Mouse (Mus musculus): ENCODE data around the gene Ppdpf. TPM values are rescaled to one million over a fixed set of nuclear protein-coding genes. Genes with fewer than 3 reads are reported as not detected.
A peak's percentile ranks its signal among the peaks of the same experiment; 100 is the strongest.

Ppdpf gene
- polyA plus RNA-seq, 1 experiment, result 205 TPM

DNA sequence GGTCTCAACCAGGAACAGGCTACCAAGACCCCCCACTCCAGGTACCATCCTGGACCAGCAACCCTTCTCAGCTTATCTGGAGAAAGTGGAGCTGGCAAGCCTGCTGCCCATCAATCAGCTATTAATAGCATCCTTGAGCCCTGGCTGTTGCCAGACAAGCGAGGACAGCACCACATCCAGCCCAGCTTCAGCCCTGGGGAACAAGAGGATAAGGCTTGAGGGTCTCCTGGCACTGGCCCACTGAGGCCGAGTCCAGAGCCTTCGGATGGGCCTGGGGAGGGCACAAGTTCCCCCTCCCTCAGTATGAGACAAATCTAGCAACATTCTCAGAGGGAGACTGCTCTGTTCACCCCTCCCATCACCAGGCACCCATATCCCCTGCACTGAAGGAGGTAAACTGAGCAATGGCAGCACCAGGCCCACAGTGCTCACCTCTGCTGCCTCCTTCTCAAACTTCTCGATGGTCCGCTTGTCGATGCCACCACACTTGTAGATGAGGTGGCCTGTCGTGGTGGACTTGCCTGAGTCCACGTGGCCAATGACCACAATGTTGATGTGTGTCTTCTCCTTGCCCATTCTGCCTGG, 32.1 kb upstream of the Ppdpf start:
- Histone ChIP-seq H3K4me3 (ENCODE audit: insufficient read depth, low read depth, low read length) (no peak overlapping the region), H3K4me1 (ENCODE audit: control insufficient read depth, insufficient read depth, insufficient read length, low read length) (no peaks in the 10 kb centered on the region), H3K27ac (replicated peaks; ENCODE audit: low read depth, low read length) (no peak overlapping the region)

DNA sequence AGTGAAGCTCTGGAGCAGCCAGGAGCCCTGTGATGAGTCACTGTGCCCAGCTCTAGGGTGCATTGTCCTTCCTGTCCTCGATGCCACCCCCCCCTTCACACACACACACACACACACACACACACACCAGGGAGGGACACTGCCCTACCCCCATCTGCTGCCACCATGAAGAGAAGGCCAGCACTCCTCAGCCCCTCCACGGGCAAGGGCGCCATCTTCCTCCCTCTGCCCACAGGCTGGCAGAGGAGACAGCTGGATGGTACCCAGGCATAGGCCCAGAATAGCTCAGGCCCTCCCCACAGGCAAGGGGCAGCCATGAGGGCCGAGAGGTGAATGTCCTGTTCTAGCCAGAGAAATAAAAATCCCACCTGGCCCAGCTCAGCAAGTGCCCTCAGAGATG, 31.2 kb upstream of the Ppdpf start:
- Histone ChIP-seq H3K27ac (replicated peaks; ENCODE audit: low read depth, low read length) (no peak overlapping the region), H3K4me3 (ENCODE audit: insufficient read depth, low read depth, low read length) (no peak overlapping the region), H3K4me1 (ENCODE audit: control insufficient read depth, insufficient read depth, insufficient read length, low read length) (no peaks in the 10 kb centered on the region)

DNA sequence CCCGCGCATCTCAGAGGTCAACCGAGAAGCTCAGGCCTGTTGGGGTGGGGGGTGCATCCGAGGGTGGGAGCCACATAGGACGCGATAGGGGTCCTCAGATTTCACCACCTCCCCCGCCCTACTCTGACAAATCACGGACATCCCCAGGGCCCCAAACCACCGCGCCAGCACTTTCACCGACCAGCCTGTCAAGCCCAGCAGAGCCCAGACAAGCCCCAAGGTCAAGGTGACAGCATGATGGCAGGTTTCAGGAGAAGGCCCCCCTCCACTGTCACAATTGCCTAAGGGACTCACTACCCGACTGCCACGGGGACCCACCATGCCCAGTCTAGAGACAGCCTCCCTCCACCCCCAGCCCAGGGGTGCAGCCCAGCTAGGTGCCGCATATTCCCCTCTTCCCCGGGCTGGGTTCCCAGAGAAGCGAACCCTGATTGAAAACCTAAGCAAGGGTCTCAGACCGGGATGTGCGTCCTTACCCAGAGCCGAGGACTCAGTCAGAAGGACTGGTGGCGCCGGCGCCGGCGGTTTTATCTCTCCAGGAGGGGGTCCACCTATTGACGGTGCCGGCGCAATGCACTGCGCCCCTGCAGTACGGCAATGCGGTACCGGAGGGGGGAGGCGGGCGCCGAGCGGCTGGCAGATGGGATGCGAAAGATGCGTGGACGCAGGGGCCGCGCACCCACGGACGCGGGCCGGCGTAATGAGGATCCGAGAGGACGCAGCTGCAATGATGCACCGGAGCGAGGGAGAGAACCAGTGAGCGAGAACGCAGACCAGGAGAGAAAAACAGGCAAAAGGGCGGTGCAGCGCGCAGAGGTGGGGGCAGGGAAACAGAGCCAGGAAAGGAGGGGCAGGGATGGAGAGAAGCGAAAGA, 30.6 kb upstream of the Ppdpf start, which contains the start of gene Eef1a2:
Eef1a2 (minus strand) TSS at position 767 of the 874 bp plus-strand sequence.
- H3K4me1 ChIP-seq (ENCODE audit: control insufficient read depth, insufficient read depth, insufficient read length, low read length), result no peaks in the 10 kb centered on the region

DNA sequence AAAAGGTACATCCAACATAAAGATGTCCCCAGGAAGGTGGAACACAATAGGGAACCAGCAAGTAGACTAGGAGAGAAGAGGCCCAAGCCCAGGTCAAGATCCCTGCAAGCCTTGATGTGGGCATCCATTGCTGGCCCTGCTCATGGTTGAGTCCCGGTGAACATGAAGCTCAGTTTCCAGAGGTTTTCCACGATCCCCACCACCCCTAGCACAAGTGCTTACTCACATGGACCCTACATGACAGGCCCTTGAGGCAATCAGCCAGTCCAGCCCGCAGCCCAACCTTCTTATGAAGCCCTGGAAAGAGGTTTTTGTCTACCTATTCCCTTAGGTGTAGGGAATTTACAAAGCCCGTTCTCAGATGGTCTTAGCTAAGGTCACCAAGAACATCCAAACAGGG, 29.9 kb upstream of the Ppdpf start:
- H3K27ac ChIP-seq (replicated peaks; ENCODE audit: low read depth, low read length), result no peak overlapping the region
- H3K4me3 ChIP-seq (ENCODE audit: insufficient read depth, low read depth, low read length), result no peak overlapping the region

More for the DNA sequence above, 30.6 kb upstream of the Ppdpf start, which contains the start of gene Eef1a2:
- Histone ChIP-seq H3K4me3 (ENCODE audit: insufficient read depth, low read depth, low read length) (peak within 1 kb of the TSS; percentile 29; the same call in 1 of the 2 replicates), H3K27ac (replicated peaks; ENCODE audit: low read depth, low read length) (no peak within 1 kb of the TSS)

DNA sequence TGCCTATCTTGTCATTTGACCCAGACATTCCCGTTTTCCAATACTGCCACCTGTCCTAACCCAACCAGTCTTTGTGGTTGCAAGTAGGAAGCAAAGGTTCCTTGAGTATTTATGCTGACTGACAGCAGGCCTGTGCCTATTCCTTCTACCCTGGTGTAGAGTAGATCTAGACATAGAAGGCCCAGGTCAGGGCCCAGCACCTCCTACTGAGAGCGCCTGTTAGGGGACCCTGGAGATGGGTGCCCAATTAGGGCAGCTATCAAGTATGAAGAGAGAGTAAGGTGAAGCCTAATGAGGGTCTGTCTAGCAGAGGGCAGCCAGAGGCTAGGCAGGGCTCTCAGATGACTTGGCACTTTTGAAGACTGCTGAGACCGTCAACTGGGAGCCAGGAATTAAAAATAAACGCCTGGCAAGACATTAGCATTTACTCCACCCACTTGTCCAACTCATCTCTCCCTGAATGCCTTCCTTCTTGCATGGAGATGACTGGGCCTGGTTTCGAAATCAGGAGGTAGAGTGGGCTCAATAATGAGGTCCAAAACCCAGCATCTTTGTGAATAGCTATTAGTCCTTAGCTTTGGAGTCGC, 29.2 kb upstream of the Ppdpf start:
- Histone ChIP-seq H3K27ac (replicated peaks; ENCODE audit: low read depth, low read length) (no peak overlapping the region), H3K4me3 (ENCODE audit: insufficient read depth, low read depth, low read length) (no peak overlapping the region), H3K4me1 (ENCODE audit: control insufficient read depth, insufficient read depth, insufficient read length, low read length) (no peaks in the 10 kb centered on the region)

More for the DNA sequence above, 29.9 kb upstream of the Ppdpf start:
- no peaks in the 10 kb centered on the region for H3K4me1 ChIP-seq (ENCODE audit: control insufficient read depth, insufficient read depth, insufficient read length, low read length)

DNA sequence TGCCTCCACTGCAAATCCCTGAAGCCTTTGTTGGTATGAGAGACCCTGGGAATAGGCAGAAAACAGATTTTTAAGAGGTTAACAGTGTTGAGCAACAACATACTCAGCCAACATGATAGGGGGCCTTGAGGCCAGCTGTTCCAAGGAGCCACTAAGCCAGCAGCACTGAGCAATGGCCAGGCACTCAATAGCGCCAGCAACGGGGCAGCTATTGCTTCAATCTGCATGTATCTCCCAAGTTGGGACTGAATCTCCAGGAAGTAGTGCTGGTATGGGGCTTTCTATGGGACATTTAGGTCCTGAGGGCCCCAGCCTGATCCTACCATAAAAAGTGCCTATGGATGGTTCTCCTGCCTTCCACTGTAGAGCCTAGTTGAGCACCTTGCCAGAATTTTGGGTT, 28.6 kb upstream of the Ppdpf start:
- Histone ChIP-seq H3K27ac (replicated peaks; ENCODE audit: low read depth, low read length) (no peak overlapping the region), H3K4me1 (ENCODE audit: control insufficient read depth, insufficient read depth, insufficient read length, low read length) (no peaks in the 10 kb centered on the region), H3K4me3 (ENCODE audit: insufficient read depth, low read depth, low read length) (no peak overlapping the region)

DNA sequence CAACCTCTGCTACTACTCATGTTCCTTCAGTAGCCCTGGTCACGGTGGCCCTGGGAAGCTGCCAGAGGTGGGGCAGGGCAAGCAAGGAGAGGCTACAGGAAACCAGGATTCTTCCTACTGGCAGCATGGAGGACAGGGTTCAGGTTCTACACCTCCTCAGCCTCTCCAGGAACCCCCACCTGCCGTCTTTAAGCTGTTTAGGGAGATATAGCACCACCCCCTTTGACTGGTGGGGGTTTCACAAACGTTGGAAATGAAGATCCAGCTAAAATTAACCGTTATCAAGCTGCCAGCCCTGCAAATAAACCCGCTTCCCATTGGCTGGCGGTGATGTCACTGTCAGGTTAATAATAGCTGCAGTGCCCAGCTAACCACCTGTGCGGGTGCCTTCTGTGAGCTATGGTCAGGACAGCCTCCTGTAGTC, 27.9 kb upstream of the Ppdpf start:
- Histone ChIP-seq H3K4me1 (ENCODE audit: control insufficient read depth, insufficient read depth, insufficient read length, low read length) (no peaks in the 10 kb centered on the region), H3K27ac (replicated peaks; ENCODE audit: low read depth, low read length) (no peak overlapping the region), H3K4me3 (ENCODE audit: insufficient read depth, low read depth, low read length) (no peak overlapping the region)

DNA sequence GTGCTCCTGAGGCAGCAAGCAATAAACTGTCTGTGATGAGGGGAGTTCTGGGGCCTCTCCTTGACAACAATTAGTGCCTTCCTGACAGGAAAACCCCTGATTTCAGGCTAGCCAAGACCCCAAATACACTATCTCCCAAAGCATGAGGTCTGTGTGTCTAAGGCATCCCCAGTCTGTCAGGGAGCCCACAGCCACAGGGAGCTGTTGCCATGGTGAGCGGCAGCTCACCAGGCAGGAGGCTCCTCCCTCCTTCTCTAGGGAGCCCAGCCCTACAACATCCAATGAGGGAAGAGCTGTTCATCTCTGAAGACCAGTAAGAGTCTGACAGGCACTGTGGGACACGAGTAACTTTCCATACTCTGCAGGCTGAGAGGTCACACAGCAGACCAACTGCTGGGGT, 27.3 kb upstream of the Ppdpf start:
- no peaks in the 10 kb centered on the region for H3K4me1 ChIP-seq (ENCODE audit: control insufficient read depth, insufficient read depth, insufficient read length, low read length)
- no peak overlapping the region for H3K27ac ChIP-seq (replicated peaks; ENCODE audit: low read depth, low read length)
- H3K4me3 ChIP-seq (ENCODE audit: insufficient read depth, low read depth, low read length), result no peak overlapping the region

DNA sequence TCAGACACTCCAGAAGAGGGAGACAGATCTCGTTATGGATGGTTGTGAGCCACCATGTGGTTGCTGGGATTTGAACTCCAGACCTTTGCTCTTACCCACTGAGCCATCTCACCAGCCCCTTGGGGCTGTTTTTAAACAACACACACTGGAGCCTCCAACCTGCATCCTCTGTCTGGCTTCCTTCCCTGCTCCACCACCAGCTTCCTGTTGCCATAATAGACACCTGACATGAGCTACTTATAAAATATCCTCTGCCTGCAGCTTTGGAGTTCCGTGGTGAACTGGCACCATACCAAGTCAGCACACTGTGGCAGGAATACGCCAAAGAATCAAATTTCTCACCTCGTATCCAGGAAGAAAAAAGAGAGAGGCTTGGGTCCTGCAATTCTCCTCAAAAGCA, 26.2 kb upstream of the Ppdpf start:
- Histone ChIP-seq H3K4me3 (ENCODE audit: insufficient read depth, low read depth, low read length) (no peak overlapping the region), H3K27ac (replicated peaks; ENCODE audit: low read depth, low read length) (no peak overlapping the region)

DNA sequence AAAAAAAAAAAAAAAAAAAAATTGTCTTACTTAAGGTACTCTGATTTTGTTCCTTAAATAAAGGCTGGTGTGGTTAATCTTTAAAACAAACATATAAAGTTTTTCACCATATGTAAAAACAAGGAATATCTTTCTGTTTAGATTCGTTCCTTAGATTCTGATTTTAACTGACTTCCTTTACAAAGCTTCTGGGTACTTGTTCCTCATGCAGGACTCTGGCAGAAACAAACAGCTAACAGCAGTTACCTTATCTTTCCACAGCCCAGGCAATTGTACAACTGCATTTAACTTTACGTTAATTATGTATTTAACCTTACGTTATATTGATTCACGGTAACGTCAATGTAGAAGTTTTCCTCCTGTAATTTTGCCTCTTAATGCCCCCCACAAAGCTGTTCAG, 20.6 kb upstream of the Ppdpf start:
- no peak overlapping the region for H3K4me3 ChIP-seq (ENCODE audit: insufficient read depth, low read depth, low read length)
- no peak overlapping the region for H3K27ac ChIP-seq (replicated peaks; ENCODE audit: low read depth, low read length)
- H3K4me1 ChIP-seq (ENCODE audit: control insufficient read depth, insufficient read depth, insufficient read length, low read length), result no peaks in the 10 kb centered on the region

More for the DNA sequence above, 26.2 kb upstream of the Ppdpf start:
- no peaks in the 10 kb centered on the region for H3K4me1 ChIP-seq (ENCODE audit: control insufficient read depth, insufficient read depth, insufficient read length, low read length)

DNA sequence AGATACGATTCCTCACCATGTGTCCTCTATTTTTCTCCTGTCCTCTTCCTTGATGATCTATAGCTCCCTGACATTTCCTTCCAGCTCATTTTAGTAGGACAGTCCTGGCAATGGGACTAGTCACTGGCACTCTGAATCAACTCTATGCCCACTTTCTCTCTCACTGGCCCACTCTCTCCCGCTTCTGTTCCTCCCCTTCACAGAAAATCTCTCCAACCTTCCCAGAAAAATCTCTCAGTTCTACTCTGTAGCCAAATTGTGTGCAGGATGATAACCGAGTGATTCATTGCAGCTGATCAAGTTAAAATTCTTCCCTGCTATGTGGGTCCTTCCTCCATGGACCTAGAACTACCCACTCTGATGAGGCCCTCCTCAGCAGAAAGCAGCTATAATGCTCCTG, 12.4 kb upstream of the Ppdpf start:
- Histone ChIP-seq H3K4me3 (ENCODE audit: insufficient read depth, low read depth, low read length) (no peak overlapping the region), H3K4me1 (ENCODE audit: control insufficient read depth, insufficient read depth, insufficient read length, low read length) (no peaks in the 10 kb centered on the region), H3K27ac (replicated peaks; ENCODE audit: low read depth, low read length) (no peak overlapping the region)

DNA sequence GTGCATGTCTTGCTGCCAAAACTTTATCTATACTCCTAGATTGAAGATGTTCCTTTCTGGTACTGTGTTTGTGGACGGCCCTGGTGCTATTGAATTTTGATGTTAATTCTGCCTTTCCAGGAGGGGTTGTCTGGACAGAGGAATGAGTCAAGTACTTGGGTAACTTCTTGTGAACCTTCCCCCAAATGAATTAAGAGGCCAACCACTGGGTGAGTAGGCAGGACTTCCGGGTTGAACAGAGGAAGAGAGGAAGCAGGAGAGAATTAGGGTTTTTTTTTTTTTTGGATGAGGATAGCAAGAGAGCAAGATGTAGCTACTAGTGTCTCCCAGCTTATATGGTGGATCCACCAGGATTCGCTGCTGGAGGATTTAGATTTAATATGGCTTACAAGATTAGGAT, 9.0 kb upstream of the Ppdpf start:
- Histone ChIP-seq H3K27ac (replicated peaks; ENCODE audit: low read depth, low read length) (no peak overlapping the region), H3K4me3 (ENCODE audit: insufficient read depth, low read depth, low read length) (no peak overlapping the region), H3K4me1 (ENCODE audit: control insufficient read depth, insufficient read depth, insufficient read length, low read length) (no peaks in the 10 kb centered on the region)

DNA sequence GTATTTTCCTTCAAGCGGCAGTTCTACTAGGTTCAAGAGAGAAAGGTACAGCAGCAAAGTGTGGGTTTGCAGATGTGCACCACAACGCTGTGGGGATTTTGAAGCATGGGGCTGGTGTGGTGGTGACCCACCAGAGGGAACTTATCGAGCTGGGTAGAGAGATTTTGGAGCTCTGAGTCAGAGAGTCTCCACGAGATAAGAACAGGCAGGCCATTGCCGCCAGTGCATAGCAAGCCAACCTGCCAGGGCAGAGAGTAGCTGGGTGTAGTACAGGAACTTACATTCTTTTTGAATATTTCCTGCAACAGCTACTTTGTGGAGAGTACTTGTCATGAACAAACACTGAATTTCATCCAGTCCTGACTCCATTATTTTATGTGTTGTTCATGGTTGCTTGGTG, 8.6 kb upstream of the Ppdpf start:
- no peak overlapping the region for H3K4me3 ChIP-seq (ENCODE audit: insufficient read depth, low read depth, low read length)
- no peak overlapping the region for H3K27ac ChIP-seq (replicated peaks; ENCODE audit: low read depth, low read length)
- no peaks in the 10 kb centered on the region for H3K4me1 ChIP-seq (ENCODE audit: control insufficient read depth, insufficient read depth, insufficient read length, low read length)

DNA sequence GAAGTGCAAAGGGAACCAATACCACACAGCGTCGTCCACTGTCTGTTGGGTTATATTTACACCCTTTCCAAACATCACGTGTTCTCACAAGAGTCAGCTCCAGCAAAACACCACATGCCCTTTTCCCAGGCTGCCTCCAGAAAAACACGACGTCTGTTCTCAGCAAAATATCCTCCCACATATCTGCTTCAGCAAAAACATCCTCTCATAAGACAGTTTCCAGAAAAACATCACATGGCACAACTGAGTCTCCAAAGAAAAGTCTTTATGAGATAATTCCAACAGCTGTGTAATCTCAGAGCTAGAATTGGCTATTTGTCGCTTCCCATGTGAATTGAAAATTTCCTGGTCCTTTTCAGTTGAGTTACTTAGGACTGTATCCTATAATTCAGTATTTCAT, 6.1 kb upstream of the Ppdpf start:
- Histone ChIP-seq H3K4me1 (ENCODE audit: control insufficient read depth, insufficient read depth, insufficient read length, low read length) (no peaks in the 10 kb centered on the region), H3K4me3 (ENCODE audit: insufficient read depth, low read depth, low read length) (no peak overlapping the region), H3K27ac (replicated peaks; ENCODE audit: low read depth, low read length) (no peak overlapping the region)

DNA sequence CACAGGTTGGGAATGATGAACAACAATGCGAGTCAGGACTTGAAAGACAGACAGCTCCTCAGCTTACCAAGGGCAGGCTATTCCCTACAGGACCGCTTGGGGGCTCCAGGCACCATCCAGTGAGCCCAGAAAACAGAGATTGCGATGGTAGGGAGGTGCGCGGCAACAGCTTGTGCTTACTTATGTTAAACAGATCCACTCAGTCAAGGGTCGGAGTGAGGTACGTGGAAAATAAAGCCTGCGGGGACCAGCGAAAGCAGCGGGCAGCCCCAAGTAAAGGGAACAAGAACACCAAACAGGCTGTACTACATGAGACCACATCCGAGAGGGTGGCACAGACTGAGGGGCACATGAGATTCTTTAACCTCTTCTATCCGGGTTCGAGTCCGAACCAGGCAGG, 412 bp upstream of the Ppdpf start:
- Histone ChIP-seq H3K27ac (replicated peaks; ENCODE audit: low read depth, low read length) (peak overlapping the region; percentile 72), H3K4me1 (ENCODE audit: control insufficient read depth, insufficient read depth, insufficient read length, low read length) (peaks cover 10% of the 10 kb centered on the region), H3K4me3 (ENCODE audit: insufficient read depth, low read depth, low read length) (peak overlapping the region; percentile 78)

Measured in brown adipose tissue, adult 24 weeks (tissue).